19 mouse cellular contexts compared by ENCODE assay signal in genomic region chr4:34498325-34498724, GRCm38 (mm10). TPM values are rescaled to one million over a fixed set of nuclear protein-coding genes. Genes with fewer than 3 reads are reported as not detected.
A peak's percentile ranks its signal among the peaks of the same experiment; 100 is the strongest.
DNase-seq lines count a peak whose midpoint lies in the region; ATAC-seq and TF ChIP-seq lines count a peak whose summit lies in the region.
"Had no signal": no experiment of that assay in that cellular context is flagged by ENCODE, and none has a peak within 500 bp of the region (broad histone marks: within the 10 kb centered on the region; RNA-seq: fewer than 3 reads in every experiment).

No protein-coding gene starts in this region.

- no peak overlapping the region for H3K4me2 ChIP-seq in lung, embryonic 16.5 days (ENCODE audit: low read depth, low read length)
- H3K4me2 ChIP-seq: embryonic facial prominence, embryonic 13.5 days; forebrain, embryonic 12.5 days; heart, embryonic 11.5 days; heart, embryonic 15.5 days; hindbrain, embryonic 13.5 days; intestine, embryonic 15.5 days had no signal

- TF ChIP-seq CTCF in lung, adult 2 months (IDR thresholded peaks at IDR 0.05; ENCODE audit: insufficient read depth, low read length), result no peak

- H3K4me3 ChIP-seq in lung, embryonic 16.5 days (ENCODE audit: low read length), result no peak overlapping the region
- H3K4me3 ChIP-seq in lung, adult 2 months (replicated peaks; ENCODE audit: extremely low read depth, low read depth, low read length), result no peak overlapping the region
- H3K4me3 ChIP-seq: embryonic facial prominence, embryonic 13.5 days; forebrain, embryonic 12.5 days; heart, adult 2 months; heart, embryonic 15.5 days; hindbrain, embryonic 13.5 days; intestine, embryonic 15.5 days had no signal

- WGBS in lung, embryonic 16.5 days, result 60% methylated on average over 9 of the region's 9 CpGs
- 76% methylated on average over 9 of the region's 9 CpGs for WGBS in lung, adult 2 months

- ATAC-seq in lung, embryonic 16.5 days (ENCODE audit: low read depth), result peak; percentile 72
- ATAC-seq: forebrain, embryonic 16.5 days; intestine, embryonic 15.5 days had no signal

- no peak for TF ChIP-seq POLR2A in lung, adult 2 months (IDR thresholded peaks at IDR 0.05; ENCODE audit: borderline replicate concordance, extremely low read depth, low read depth, low read length)

- peak; percentile 9 for DNase-seq in cerebellum, adult 11 months
- DNase-seq in cerebellum, postnatal 4 days (ENCODE audit: low spot score in 2 of 2), result no peak
- no peak for DNase-seq in lung, adult 2 months
- DNase-seq in cerebellum, adult 8-10 months, result peak; percentile 23
- peak; percentile 25 to 38 for DNase-seq in cerebellum, postnatal 25 days
- no peak for DNase-seq in gastrocnemius, postnatal 4 days (ENCODE audit: low spot score in 2 of 2)
- DNase-seq in adrenal gland, adult 2 months, result no peak
- DNase-seq: adrenal gland, postnatal 25 days; gastrocnemius, postnatal 10 days; heart, adult 2 months; heart, postnatal 14 days had no signal

- no peaks in the 10 kb centered on the region for H3K27me3 ChIP-seq in lung, embryonic 16.5 days (ENCODE audit: control insufficient read depth, insufficient read depth, low read depth, low read length)
- H3K27me3 ChIP-seq: embryonic facial prominence, embryonic 13.5 days; forebrain, embryonic 12.5 days; heart, embryonic 15.5 days; hindbrain, embryonic 13.5 days; intestine, embryonic 15.5 days had no signal

- H3K27ac ChIP-seq in lung, embryonic 16.5 days (ENCODE audit: low read length), result peak overlapping the region; percentile 87
- H3K27ac ChIP-seq: embryonic facial prominence, embryonic 13.5 days; forebrain, embryonic 12.5 days; heart, adult 2 months; heart, embryonic 15.5 days; hindbrain, embryonic 13.5 days; intestine, embryonic 15.5 days had no signal

- H3K4me1 ChIP-seq in lung, embryonic 16.5 days (replicated peaks; ENCODE audit: control insufficient read depth, insufficient read depth, low read length), result peaks cover 2% of the 10 kb centered on the region; the same call in 1 of the 2 replicates
- H3K4me1 ChIP-seq in lung, adult 2 months (ENCODE audit: control insufficient read depth, insufficient read depth, low read length), result no peaks in the 10 kb centered on the region
- H3K4me1 ChIP-seq: embryonic facial prominence, embryonic 13.5 days; forebrain, embryonic 12.5 days; heart, embryonic 15.5 days; hindbrain, embryonic 13.5 days; intestine, embryonic 15.5 days had no signal

- H3K36me3 ChIP-seq in lung, embryonic 16.5 days (ENCODE audit: control insufficient read depth, insufficient read depth, low read length), result no peaks in the 10 kb centered on the region
- H3K36me3 ChIP-seq: embryonic facial prominence, embryonic 13.5 days; forebrain, embryonic 12.5 days; heart, embryonic 15.5 days; hindbrain, embryonic 13.5 days; intestine, embryonic 15.5 days had no signal

- no peak overlapping the region for H3K9ac ChIP-seq in lung, embryonic 16.5 days (ENCODE audit: low read length)
- H3K9ac ChIP-seq: embryonic facial prominence, embryonic 13.5 days; forebrain, embryonic 12.5 days; heart, embryonic 15.5 days; hindbrain, embryonic 13.5 days; intestine, embryonic 15.5 days had no signal

- no peaks in the 10 kb centered on the region for H3K9me3 ChIP-seq in lung, embryonic 16.5 days (ENCODE audit: control insufficient read depth, low read length)
- H3K9me3 ChIP-seq: embryonic facial prominence, embryonic 13.5 days; forebrain, embryonic 12.5 days; heart, embryonic 15.5 days; intestine, embryonic 15.5 days had no signal

RNA-seq across cellular contexts. Expression of gene Akirin2, which starts 52.4 kb away (rescaled TPM):
- polyA plus RNA-seq in lung, embryonic 16.5 days (2015; fragmentation: Nextera tagmentation; extraction: Ambion mirVana), result 20.0 and 26.0 TPM in 2 replicates
- polyA plus RNA-seq in lung, adult 2 months (2012; rRNA removed), result 24.1 and 26.0 TPM in 2 replicates
- 10 to 100 TPM; 81.9 to 92.2 TPM for total RNA-seq in gastrocnemius, postnatal 4 days (2021)
- 10 to 100 TPM; 74.8 to 78.0 TPM for total RNA-seq in adrenal gland, adult 2 months (2021)
- polyA plus RNA-seq in adrenal gland, adult 2 months (2012; rRNA removed), result 23.5 and 54.9 TPM in 2 replicates

Comparison
In these comparisons a context has a peak if more than half of its experiments do, and no peak if none do; other contexts are left out.
1. DNase-seq: peak in cerebellum, adult 11 months (single experiment), cerebellum, adult 8-10 months (single experiment) and cerebellum, postnatal 25 days (2 of 2); none in cerebellum, postnatal 4 days (0 of 2), lung, adult 2 months (single experiment), gastrocnemius, postnatal 4 days (0 of 2) and adrenal gland, adult 2 months (single experiment).